Mouse (Mus musculus): ENCODE measurements around the gene Fkbp15.

- TF ChIP-seq TAL1 (IDR thresholded peaks at IDR 0.05; ENCODE audit: low read length): no peak
- no peak for TF ChIP-seq GATA1 (IDR thresholded peaks at IDR 0.05; ENCODE audit: low read length)
Measured at GRCm38 (mm10) chr4:62395806-62396205, 35.5 kb upstream of the Fkbp15 start.
